Mouse (Mus musculus) limb, embryonic 13.5 days (tissue): ENCODE data around the gene Dnmt3c. TPM values are rescaled to one million over a fixed set of nuclear protein-coding genes. Genes with fewer than 3 reads are reported as not detected.
"Not testable (repeated sequence)": the region's sequence is repeated elsewhere in the genome, so short reads cannot be mapped to it uniquely, and the experiment has no call there.

Experiments used
- ATAC-seq: fragments of 200-750 bp; cut with Nextera tagmentation; 2 replicates; pipeline ENCODE4 v1.8.0; 2017; ENCODE audit warnings: low read depth, moderate number of reproducible peaks, moderate TSS enrichment; ENCODE audit not compliant: low FRiP score
- H3K27ac ChIP-seq: fragments of 300-500 bp; sonication (generic); 2 replicates; pipeline ENCODE4 v1.5.1; 2015; ENCODE audit warnings: inconsistent platforms, mild to moderate bottlenecking, moderate library complexity
- H3K27me3 ChIP-seq: fragments of 300-500 bp; sonication (generic); 2 replicates; pipeline ENCODE4 v1.6.1; 2015; ENCODE audit warnings: mild to moderate bottlenecking, inconsistent platforms
- H3K36me3 ChIP-seq: fragments of 300-500 bp; sonication (generic); 2 replicates; pipeline ENCODE4 v1.6.1; 2015; ENCODE audit warnings: inconsistent platforms, mild to moderate bottlenecking, moderate library complexity
- H3K4me1 ChIP-seq: fragments of 300-500 bp; sonication (generic); 2 replicates; pipeline ENCODE4 v1.6.1; 2015; ENCODE audit warnings: inconsistent platforms
- H3K4me2 ChIP-seq: fragments of 300-500 bp; sonication (generic); replicated peaks from 2 replicates; pipeline ENCODE4 v1.6.1; 2015; ENCODE audit warnings: inconsistent platforms, mild to moderate bottlenecking, moderate library complexity
- H3K4me3 ChIP-seq: fragments of 300-500 bp; sonication (generic); 2 replicates; pipeline ENCODE4 v1.5.1; 2015; ENCODE audit warnings: moderate library complexity, mild to moderate bottlenecking, inconsistent platforms
- H3K9ac ChIP-seq: fragments of 300-500 bp; sonication (generic); 2 replicates; pipeline ENCODE4 v1.6.1; 2015; ENCODE audit warnings: mild to moderate bottlenecking, inconsistent platforms
- H3K9me3 ChIP-seq: fragments of 300-500 bp; sonication (generic); 2 replicates; pipeline ENCODE4 v1.6.1; 2016; ENCODE audit warnings: inconsistent platforms
- WGBS: fragments of 180-500 bp; shearing (Covaris S2); methylation state at CpG from one replicate; pipeline ENCODE4 v1.1.7; 2015; 5-methylcytosine and 5-hydroxymethylcytosine counted together
- polyA plus RNA-seq: library from polyadenylated mRNA; unstranded; fragments of >200 nt; fragmentation: Nextera tagmentation; extraction: Ambion mirVana; gene quantifications from 2 replicates; pipeline ENCODE4 v1.2.1, GENCODE M21; 2015

Dnmt3c gene
- polyA plus RNA-seq, result not detected in 2 replicates

- Histone ChIP-seq H3K9ac (no peak within 1 kb of the TSS), H3K4me1 (no peaks in the 10 kb centered on the region), H3K27ac (no peak within 1 kb of the TSS), H3K36me3 (no peaks in the 10 kb centered on the region), H3K4me2 (no peak within 1 kb of the TSS), H3K9me3 (no peaks in the 10 kb centered on the region), H3K27me3 (no peaks in the 10 kb centered on the region), H3K4me3 (no peak within 1 kb of the TSS)
- ATAC-seq, result no peak
Measured at GRCm38 (mm10) chr2:153696352-153696751, at the start of gene Dnmt3c. Gene Dnmt3c, plus strand, starts transcription at chr2:153696652.

GRCm38 (mm10) chr2:153648773-153649297 lies 47.6 kb upstream of the Dnmt3c start:
- peaks cover 4% of the 10 kb centered on the region; the same call in 1 of the 2 replicates for H3K27me3 ChIP-seq
- 15% methylated on average over 14 of the region's 14 CpGs for WGBS
- ATAC-seq, result no peak
- H3K9ac ChIP-seq, result peak overlapping the region; percentile 76
- no peak overlapping the region; the same call in 1 of the 2 replicates for H3K27ac ChIP-seq
- H3K4me2 ChIP-seq, result peak overlapping the region; percentile 98
- peak overlapping the region; percentile 80 for H3K4me3 ChIP-seq
- no peaks in the 10 kb centered on the region for H3K9me3 ChIP-seq
- no peaks in the 10 kb centered on the region for H3K36me3 ChIP-seq
- H3K4me1 ChIP-seq, result peaks cover 11% of the 10 kb centered on the region

- no peaks in the 10 kb centered on the region for H3K9me3 ChIP-seq
- H3K27me3 ChIP-seq, result peaks cover 4% of the 10 kb centered on the region; the same call in 1 of the 2 replicates
- WGBS, result under 1% methylated on average over 84 of the region's 93 CpGs
- H3K4me1 ChIP-seq, result peaks cover 11% of the 10 kb centered on the region
- no peaks in the 10 kb centered on the region for H3K36me3 ChIP-seq
- peak within 1 kb of the TSS; percentile 98 for H3K4me2 ChIP-seq
- peak within 1 kb of the TSS; percentile 80 for H3K4me3 ChIP-seq
- peak within 1 kb of the TSS; percentile 76 for H3K9ac ChIP-seq
- ATAC-seq, result peak; percentile 90
- peak within 1 kb of the TSS; percentile 39; the same call in 1 of the 2 replicates for H3K27ac ChIP-seq
Measured at GRCm38 (mm10) chr2:153649298-153650013, 47.0 kb upstream of the Dnmt3c start, which contains the start of gene Dnmt3b. Gene Dnmt3b, plus strand, starts transcription at chr2:153649450.

GRCm38 (mm10) chr2:153650014-153650687 lies 46.3 kb upstream of the Dnmt3c start:
- no peaks in the 10 kb centered on the region for H3K9me3 ChIP-seq
- WGBS, result 2% methylated on average over 28 of the region's 28 CpGs
- H3K9ac ChIP-seq, result peak overlapping the region; percentile 76
- peak overlapping the region; percentile 98 for H3K4me2 ChIP-seq
- peak; percentile 21; the same call in 1 of the 2 replicates for ATAC-seq
- no peak overlapping the region for H3K27ac ChIP-seq
- H3K36me3 ChIP-seq, result no peaks in the 10 kb centered on the region
- H3K4me3 ChIP-seq, result peak overlapping the region; percentile 80
- H3K4me1 ChIP-seq, result peaks cover 11% of the 10 kb centered on the region
- peaks cover 4% of the 10 kb centered on the region; the same call in 1 of the 2 replicates for H3K27me3 ChIP-seq

GRCm38 (mm10) chr2:153651681-153652080 lies 44.8 kb upstream of the Dnmt3c start:
- H3K27me3 ChIP-seq, result peaks cover 4% of the 10 kb centered on the region; the same call in 1 of the 2 replicates
- 68% methylated on average over 3 of the region's 3 CpGs for WGBS
- no peak overlapping the region for H3K9ac ChIP-seq
- peaks cover 11% of the 10 kb centered on the region for H3K4me1 ChIP-seq
- no peak overlapping the region for H3K4me3 ChIP-seq
- ATAC-seq, result no peak
- H3K36me3 ChIP-seq, result no peaks in the 10 kb centered on the region
- H3K27ac ChIP-seq, result no peak overlapping the region
- no peak overlapping the region for H3K4me2 ChIP-seq
- no peaks in the 10 kb centered on the region for H3K9me3 ChIP-seq

GRCm38 (mm10) chr2:153657659-153658058 lies 38.8 kb upstream of the Dnmt3c start:
- not testable (repeated sequence) for H3K9ac ChIP-seq, H3K9me3 ChIP-seq, H3K4me2 ChIP-seq, H3K4me3 ChIP-seq, ATAC-seq, H3K4me1 ChIP-seq, H3K27ac ChIP-seq, H3K27me3 ChIP-seq
- 74% methylated on average over 6 of the region's 8 CpGs for WGBS
- peaks cover 11% of the 10 kb centered on the region; the same call in 1 of the 2 replicates for H3K36me3 ChIP-seq

- H3K4me3 ChIP-seq, result no peak overlapping the region
- WGBS, result 34% methylated on average over 3 of the region's 3 CpGs
- H3K27ac ChIP-seq, result no peak overlapping the region
- no peak overlapping the region for H3K9ac ChIP-seq
- no peaks in the 10 kb centered on the region for H3K4me1 ChIP-seq
- H3K27me3 ChIP-seq, result no peaks in the 10 kb centered on the region
- H3K4me2 ChIP-seq, result no peak overlapping the region
- ATAC-seq, result no peak
- no peaks in the 10 kb centered on the region for H3K9me3 ChIP-seq
- H3K36me3 ChIP-seq, result peaks cover 28% of the 10 kb centered on the region
Measured at GRCm38 (mm10) chr2:153660616-153661015, 35.8 kb upstream of the Dnmt3c start.

- no peak for ATAC-seq
- Histone ChIP-seq H3K27ac (no peak overlapping the region), H3K4me2 (no peak overlapping the region), H3K4me3 (no peak overlapping the region), H3K36me3 (peaks cover 41% of the 10 kb centered on the region), H3K9me3 (no peaks in the 10 kb centered on the region), H3K4me1 (no peaks in the 10 kb centered on the region), H3K9ac (no peak overlapping the region), H3K27me3 (no peaks in the 10 kb centered on the region)
- 90% methylated on average over 7 of the region's 7 CpGs for WGBS
Measured at GRCm38 (mm10) chr2:153665401-153665800, 31.1 kb upstream of the Dnmt3c start.

GRCm38 (mm10) chr2:153668754-153669376 lies 27.6 kb upstream of the Dnmt3c start:
- Histone ChIP-seq H3K36me3 (peaks cover 25% of the 10 kb centered on the region), H3K27ac (no peak overlapping the region), H3K9ac (no peak overlapping the region), H3K4me2 (no peak overlapping the region), H3K4me3 (no peak overlapping the region), H3K9me3 (no peaks in the 10 kb centered on the region), H3K27me3 (no peaks in the 10 kb centered on the region), H3K4me1 (no peaks in the 10 kb centered on the region)
- WGBS, result 68% methylated on average over 7 of the region's 7 CpGs
- ATAC-seq, result no peak

- H3K4me3 ChIP-seq, result no peak overlapping the region
- H3K27ac ChIP-seq, result no peak overlapping the region
- no peaks in the 10 kb centered on the region for H3K4me1 ChIP-seq
- ATAC-seq, result no peak
- H3K4me2 ChIP-seq, result no peak overlapping the region
- no peak overlapping the region for H3K9ac ChIP-seq
- H3K27me3 ChIP-seq, result no peaks in the 10 kb centered on the region
- H3K9me3 ChIP-seq, result no peaks in the 10 kb centered on the region
- WGBS, result 65% methylated on average over 5 of the region's 5 CpGs
- peaks cover 28% of the 10 kb centered on the region for H3K36me3 ChIP-seq
Measured at GRCm38 (mm10) chr2:153670111-153670510, 26.3 kb upstream of the Dnmt3c start.

GRCm38 (mm10) chr2:153672619-153673018 lies 23.8 kb upstream of the Dnmt3c start:
- Histone ChIP-seq H3K4me1 (no peaks in the 10 kb centered on the region), H3K4me2 (no peak overlapping the region), H3K27ac (no peak overlapping the region), H3K4me3 (no peak overlapping the region), H3K9ac (no peak overlapping the region), H3K36me3 (peaks cover 36% of the 10 kb centered on the region), H3K9me3 (no peaks in the 10 kb centered on the region), H3K27me3 (no peaks in the 10 kb centered on the region)
- WGBS, result 89% methylated on average over 2 of the region's 2 CpGs
- no peak for ATAC-seq

GRCm38 (mm10) chr2:153675364-153675763 lies 21.1 kb upstream of the Dnmt3c start:
- not testable (repeated sequence) for H3K4me1 ChIP-seq, H3K4me3 ChIP-seq, ATAC-seq, H3K27me3 ChIP-seq, H3K27ac ChIP-seq, H3K4me2 ChIP-seq, H3K9ac ChIP-seq, H3K9me3 ChIP-seq
- 86% methylated on average over 1 of the region's 1 CpGs for WGBS
- peaks cover 37% of the 10 kb centered on the region for H3K36me3 ChIP-seq
